Mouse (Mus musculus) heart, postnatal 0 days (tissue): ENCODE measurements at regions not wholly inside any gene's neighbourhood (a gene's known extent, or its start where the extent isn't known, plus 50 kb on each side); places are given as distances from the start of the nearest gene placed in this dataset.

Source experiments
- CTCF ChIP-seq: IDR thresholded peaks from 2 replicates; pipeline ENCODE4 v1.5.1; 2016; ENCODE audit warnings: antibody characterized with exemption, control low read depth, low read depth
- EP300 ChIP-seq: IDR thresholded peaks from 2 replicates; pipeline ENCODE4 v1.6.1; 2016; ENCODE audit warnings: antibody characterized with exemption, low read depth

GRCm38 (mm10) chr6:103810342-103811001 lies 300.1 kb downstream of the Chl1 start:
- TF ChIP-seq CTCF: no peak
- TF ChIP-seq EP300: no peak
